ENCODE assay signal across 19 mouse cellular contexts in the genomic region with DNA sequence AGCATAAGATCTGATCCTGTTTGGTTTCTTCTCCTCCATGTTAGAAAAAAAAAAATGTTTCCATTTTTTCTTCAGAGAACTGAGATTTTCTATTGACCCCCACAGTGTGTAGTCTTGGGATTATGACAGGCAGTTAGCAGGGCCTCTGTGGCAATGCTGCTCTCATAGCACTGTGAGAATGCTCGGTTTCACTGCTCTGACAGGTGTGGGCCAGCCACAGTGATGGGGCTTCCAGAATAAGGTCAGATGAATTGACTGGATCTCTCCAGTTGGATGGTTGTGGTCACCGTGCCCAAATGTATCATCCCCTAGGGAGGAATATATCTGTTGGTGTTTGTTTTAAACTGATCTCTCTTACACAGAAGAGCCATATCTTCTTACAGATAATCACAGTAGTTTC. TPM values are rescaled to one million over a fixed set of nuclear protein-coding genes. Genes with fewer than 3 reads are reported as not detected.
"Had no signal": no experiment of that assay in that cellular context is flagged by ENCODE, and none has a peak within 500 bp of the region (broad histone marks: within the 10 kb centered on the region; RNA-seq: fewer than 3 reads in every experiment).

No protein-coding gene starts in this region.

- H3K4me3 ChIP-seq: neural tube, embryonic 13.5 days; neural tube, embryonic 15.5 days; stomach, embryonic 15.5 days had no signal

- H3K9ac ChIP-seq: neural tube, embryonic 13.5 days; neural tube, embryonic 15.5 days; stomach, embryonic 15.5 days had no signal

- H3K4me2 ChIP-seq: neural tube, embryonic 13.5 days; neural tube, embryonic 15.5 days; stomach, embryonic 15.5 days had no signal

- DNase-seq: retina, postnatal 1 day; right cerebral cortex, adult 18-20 months; right cerebral cortex, postnatal 14 days; right cerebral cortex, postnatal 25 days; right cerebral cortex, postnatal 4 days; spleen, adult 18-20 months; thymus, adult 18-20 months; thymus, adult 2 months; thymus, postnatal 14 days; thymus, postnatal 25 days; thymus, postnatal 36 days; thymus, postnatal 4 days had no signal

- H3K9me3 ChIP-seq: neural tube, embryonic 13.5 days; neural tube, embryonic 15.5 days; stomach, embryonic 15.5 days had no signal

- H3K4me1 ChIP-seq: neural tube, embryonic 13.5 days; neural tube, embryonic 15.5 days; stomach, embryonic 15.5 days had no signal

- H3K27me3 ChIP-seq: neural tube, embryonic 13.5 days; neural tube, embryonic 15.5 days; stomach, embryonic 15.5 days had no signal

- H3K27ac ChIP-seq: neural tube, embryonic 13.5 days; neural tube, embryonic 15.5 days; stomach, embryonic 15.5 days; stomach, postnatal 0 days had no signal

RNA-seq across cellular contexts. Expression of gene Abhd16b, which starts 16.2 kb away (rescaled TPM):
- polyA plus RNA-seq: neural tube, embryonic 14.5 days; small intestine, adult 2 months; urinary bladder, adult 2 months had no signal
